Mouse (Mus musculus) embryonic facial prominence, embryonic 11.5 days (tissue): ENCODE results near the gene Gga1. TPM values are rescaled to one million over a fixed set of nuclear protein-coding genes. Genes with fewer than 3 reads are reported as not detected.
"Not testable (repeated sequence)": the region's sequence is repeated elsewhere in the genome, so short reads cannot be mapped to it uniquely, and the experiment has no call there.

ENCODE experiments used
- ATAC-seq: fragments of 200-750 bp; cut with Nextera tagmentation; replicated peaks from 2 replicates; pipeline ENCODE4 v1.8.0; 2017; ENCODE audit warnings: low read depth; ENCODE audit not compliant: insufficient number of reproducible peaks, low FRiP score, low TSS enrichment
- DNase-seq: peaks from one replicate; pipeline ENCODE4 v3.0.0-alpha.2; 2015; ENCODE audit warnings: low spot score
- H3K27ac ChIP-seq: fragments of 300-500 bp; sonication (generic); replicated peaks from 2 replicates; pipeline ENCODE4 v1.5.1; 2014; ENCODE audit warnings: mild to moderate bottlenecking, low read depth, low read length, control low read depth
- H3K27me3 ChIP-seq: fragments of 300-500 bp; sonication (generic); 2 replicates; pipeline ENCODE4 v1.6.1; 2014; ENCODE audit warnings: mild to moderate bottlenecking, low read length, moderate library complexity, mixed read lengths; ENCODE audit not compliant: control insufficient read depth, insufficient read depth
- H3K36me3 ChIP-seq: fragments of 300-500 bp; sonication (generic); replicated peaks from 2 replicates; pipeline ENCODE4 v1.6.1; 2014; ENCODE audit warnings: low read depth, mild to moderate bottlenecking, low read length, moderate library complexity, mixed read lengths; ENCODE audit not compliant: control insufficient read depth, insufficient read depth
- H3K4me1 ChIP-seq: fragments of 300-500 bp; sonication (generic); 2 replicates; pipeline ENCODE4 v1.6.1; 2014; ENCODE audit warnings: low read length, mixed read lengths; ENCODE audit not compliant: control insufficient read depth, insufficient read depth
- H3K4me2 ChIP-seq: fragments of 300-500 bp; sonication (generic); 2 replicates; pipeline ENCODE4 v1.6.1; 2014; ENCODE audit warnings: low read depth, mild to moderate bottlenecking, control low read depth, low read length, moderate library complexity
- H3K4me3 ChIP-seq: fragments of 300-500 bp; sonication (generic); 2 replicates; pipeline ENCODE4 v1.5.1; 2014; ENCODE audit warnings: low read depth, low read length, control low read depth
- H3K9ac ChIP-seq: fragments of 300-500 bp; sonication (generic); replicated peaks from 2 replicates; pipeline ENCODE4 v1.6.1; 2014; ENCODE audit warnings: mild to moderate bottlenecking, control low read depth, low read length
- H3K9me3 ChIP-seq: fragments of 300-500 bp; sonication (generic); replicated peaks from 2 replicates; pipeline ENCODE4 v1.6.1; 2016; ENCODE audit warnings: mild to moderate bottlenecking, low read length, inconsistent platforms, mixed read lengths; ENCODE audit not compliant: control insufficient read depth
- WGBS: fragments of 180-500 bp; shearing (Covaris S2); extraction: QIAGEN DNeasy Blood & Tissue Kit; methylation state at CpG from one replicate; pipeline ENCODE4 v1.1.7; 2014; 5-methylcytosine and 5-hydroxymethylcytosine counted together
- polyA plus RNA-seq: library from polyadenylated mRNA; unstranded; fragments of >200 nt; fragmentation: Nextera tagmentation; extraction: Ambion mirVana; gene quantifications from 2 replicates; pipeline ENCODE4 v1.2.1, GENCODE M21; 2014

Gene Gga1
- polyA plus RNA-seq, 1 experiment from 2014 or later: 21.1 TPM

DNA sequence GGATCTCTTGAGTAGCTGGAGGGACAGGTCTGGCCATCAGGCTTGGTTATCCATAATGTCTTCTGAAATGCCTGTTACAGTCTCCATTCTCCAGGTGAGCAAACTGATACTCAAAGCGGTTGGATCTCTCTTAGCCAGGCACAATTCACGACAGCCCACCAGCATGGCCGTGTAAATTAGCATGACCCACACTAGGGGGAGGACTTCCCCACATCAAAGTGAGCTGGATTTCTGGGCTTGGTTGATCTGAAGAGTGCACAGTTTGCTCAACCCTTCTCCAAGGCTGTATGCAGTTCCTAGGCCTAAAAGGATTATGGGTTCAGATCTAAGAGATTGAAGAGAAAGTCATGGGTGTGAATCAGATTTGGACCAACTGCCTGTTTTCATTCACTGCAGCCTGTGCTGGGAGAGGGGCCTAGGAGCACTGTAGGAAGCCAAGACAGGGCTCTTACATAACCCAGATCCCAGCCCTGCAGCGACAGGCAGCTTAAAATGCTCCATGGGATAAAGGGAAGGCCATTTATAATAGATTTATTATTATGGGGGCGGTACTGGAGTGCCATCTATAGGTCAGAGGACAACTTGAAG lies 4.9 kb upstream of the Gga1 start:
- Histone ChIP-seq H3K27ac (no peak overlapping the region), H3K9me3 (no peaks in the 10 kb centered on the region), H3K4me2 (no peak overlapping the region), H3K36me3 (no peaks in the 10 kb centered on the region), H3K4me1 (peaks cover 2% of the 10 kb centered on the region), H3K4me3 (no peak overlapping the region), H3K27me3 (no peaks in the 10 kb centered on the region), H3K9ac (no peak overlapping the region)
- 60% methylated on average over 5 of the region's 5 CpGs for WGBS
- no peak for DNase-seq
- ATAC-seq: no peak

DNA sequence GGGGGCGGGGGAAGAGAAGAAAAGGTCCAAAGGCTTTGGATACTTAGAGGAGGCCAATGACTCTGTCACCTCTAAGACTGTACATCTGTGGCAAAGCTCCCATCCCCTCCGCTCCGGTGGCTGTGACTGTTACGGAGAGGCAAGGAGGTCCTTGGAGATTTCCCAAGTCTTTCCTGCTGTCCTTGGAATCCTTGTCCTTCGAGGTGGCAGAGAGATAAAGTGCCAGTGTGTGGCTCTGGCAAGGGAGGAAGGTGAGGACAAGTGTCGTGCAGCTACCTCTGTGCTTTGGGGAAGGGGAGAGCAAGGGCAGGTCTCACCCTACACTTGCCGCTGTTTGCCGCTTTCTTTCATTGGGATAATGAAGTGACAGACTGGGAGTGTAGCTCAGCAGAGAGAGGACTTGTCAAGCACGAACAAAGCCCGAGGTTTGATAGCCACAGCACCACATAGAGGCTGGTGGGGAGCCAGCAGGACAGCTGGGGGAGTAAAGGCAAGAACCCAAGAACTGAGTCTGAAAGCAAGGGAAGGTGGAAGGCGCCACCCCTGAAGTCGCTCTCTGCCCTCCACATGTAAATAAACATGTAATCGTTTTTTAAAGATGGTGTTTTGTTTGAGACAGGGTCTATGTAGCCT lies 3.1 kb upstream of the Gga1 start:
- Histone ChIP-seq H3K4me1 (no peaks in the 10 kb centered on the region), H3K27ac (no peak overlapping the region), H3K36me3 (no peaks in the 10 kb centered on the region), H3K4me2 (no peak overlapping the region), H3K9me3 (no peaks in the 10 kb centered on the region), H3K9ac (no peak overlapping the region), H3K4me3 (no peak overlapping the region), H3K27me3 (no peaks in the 10 kb centered on the region)
- ATAC-seq: no peak
- no peak for DNase-seq
- WGBS: 56% methylated on average over 13 of the region's 13 CpGs

DNA sequence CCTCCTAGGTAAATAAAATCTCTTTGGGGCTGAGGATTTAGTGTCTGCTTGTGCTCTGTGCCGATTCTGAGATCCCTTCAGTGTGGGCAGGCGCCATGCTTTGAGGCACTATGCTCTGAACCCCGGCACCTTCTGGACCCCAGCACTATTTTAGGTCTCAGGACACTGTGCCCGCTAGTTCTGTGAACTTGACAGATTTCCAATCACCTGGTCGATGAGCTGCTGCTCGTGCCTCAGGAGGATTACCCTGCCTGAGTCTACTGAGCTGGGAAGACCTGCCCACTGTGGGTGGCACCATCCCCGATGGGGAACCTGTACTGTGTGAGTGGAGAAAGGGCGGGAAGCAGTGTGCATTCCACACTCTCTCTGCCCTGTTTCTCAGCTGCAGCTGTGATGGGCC lies 2.0 kb upstream of the Gga1 start:
- H3K9me3 ChIP-seq: no peaks in the 10 kb centered on the region
- no peaks in the 10 kb centered on the region for H3K27me3 ChIP-seq
- no peak overlapping the region for H3K4me3 ChIP-seq
- peaks cover 4% of the 10 kb centered on the region for H3K4me1 ChIP-seq
- H3K9ac ChIP-seq: no peak overlapping the region
- WGBS: 81% methylated on average over 8 of the region's 8 CpGs
- no peak for DNase-seq
- ATAC-seq: no peak
- no peak overlapping the region for H3K4me2 ChIP-seq
- H3K27ac ChIP-seq: no peak overlapping the region
- no peaks in the 10 kb centered on the region for H3K36me3 ChIP-seq

GRCm38 (mm10) chr15:78875537-78875936 lies 1.5 kb upstream of the Gga1 start:
- ATAC-seq (no peak), DNase-seq (no peak)
- Histone ChIP-seq H3K4me2 (peak overlapping the region; percentile 16; the same call in 1 of the 2 replicates), H3K36me3 (no peaks in the 10 kb centered on the region), H3K4me3 (no peak overlapping the region), H3K27me3 (no peaks in the 10 kb centered on the region), H3K9me3 (no peaks in the 10 kb centered on the region), H3K4me1 (peaks cover 4% of the 10 kb centered on the region), H3K27ac (peak overlapping the region; percentile 98), H3K9ac (peak overlapping the region; percentile 22; the same call in 1 of the 2 replicates)
- 74% methylated on average over 5 of the region's 5 CpGs for WGBS

GRCm38 (mm10) chr15:78876258-78876696 lies 713 bp upstream of the Gga1 start:
- Histone ChIP-seq H3K27me3 (no peaks in the 10 kb centered on the region), H3K4me3 (peak overlapping the region; percentile 72), H3K9me3 (no peaks in the 10 kb centered on the region), H3K27ac (peak overlapping the region; percentile 98), H3K4me2 (peak overlapping the region; percentile 51), H3K36me3 (no peaks in the 10 kb centered on the region; the same call in 1 of the 2 replicates), H3K4me1 (peaks cover 4% of the 10 kb centered on the region), H3K9ac (peak overlapping the region; percentile 48)
- WGBS: 6% methylated on average over 17 of the region's 17 CpGs
- ATAC-seq (0 out of 2 replicates have a peak, but pooled peaks have one; percentile 19), DNase-seq (peak; percentile 91)

DNA sequence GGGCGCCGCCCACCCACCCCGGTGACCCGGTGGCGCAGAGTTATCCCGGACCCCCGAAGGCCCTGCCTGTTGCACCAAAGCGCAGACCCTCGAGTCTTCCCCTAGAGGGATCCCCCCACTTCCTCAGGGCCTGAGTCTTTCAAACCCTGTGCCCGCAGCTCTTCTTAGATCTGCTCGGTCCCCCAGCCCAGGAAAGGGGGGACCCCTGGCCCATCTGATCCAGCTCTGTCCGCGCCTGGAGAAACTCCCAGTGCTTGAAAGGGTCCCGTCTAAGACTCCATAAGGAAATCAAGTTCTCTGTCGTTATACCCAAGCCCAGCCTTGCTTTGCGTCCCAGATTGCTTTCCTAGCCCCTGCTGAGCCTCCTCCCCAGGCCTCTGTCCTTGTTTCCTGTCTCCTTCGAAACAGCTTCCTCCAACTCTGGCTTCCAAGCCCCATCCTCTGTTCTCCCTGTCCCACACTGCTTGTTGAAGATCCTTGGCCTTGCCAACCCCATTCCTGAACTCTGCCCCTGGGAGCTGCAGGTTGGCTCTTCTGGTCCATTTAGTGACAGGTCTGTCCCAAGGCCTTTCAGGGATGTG lies 910 bp downstream of the Gga1 start:
- Histone ChIP-seq H3K4me3 (peak overlapping the region; percentile 72), H3K9me3 (no peaks in the 10 kb centered on the region), H3K27ac (peak overlapping the region; percentile 98), H3K36me3 (no peaks in the 10 kb centered on the region; the same call in 1 of the 2 replicates), H3K27me3 (no peaks in the 10 kb centered on the region), H3K9ac (peak overlapping the region; percentile 87), H3K4me2 (peak overlapping the region; percentile 87), H3K4me1 (peaks cover 4% of the 10 kb centered on the region)
- DNase-seq: no peak
- WGBS: under 1% methylated on average over 17 of the region's 17 CpGs
- ATAC-seq: no peak; the same call in 1 of the 2 replicates

DNA sequence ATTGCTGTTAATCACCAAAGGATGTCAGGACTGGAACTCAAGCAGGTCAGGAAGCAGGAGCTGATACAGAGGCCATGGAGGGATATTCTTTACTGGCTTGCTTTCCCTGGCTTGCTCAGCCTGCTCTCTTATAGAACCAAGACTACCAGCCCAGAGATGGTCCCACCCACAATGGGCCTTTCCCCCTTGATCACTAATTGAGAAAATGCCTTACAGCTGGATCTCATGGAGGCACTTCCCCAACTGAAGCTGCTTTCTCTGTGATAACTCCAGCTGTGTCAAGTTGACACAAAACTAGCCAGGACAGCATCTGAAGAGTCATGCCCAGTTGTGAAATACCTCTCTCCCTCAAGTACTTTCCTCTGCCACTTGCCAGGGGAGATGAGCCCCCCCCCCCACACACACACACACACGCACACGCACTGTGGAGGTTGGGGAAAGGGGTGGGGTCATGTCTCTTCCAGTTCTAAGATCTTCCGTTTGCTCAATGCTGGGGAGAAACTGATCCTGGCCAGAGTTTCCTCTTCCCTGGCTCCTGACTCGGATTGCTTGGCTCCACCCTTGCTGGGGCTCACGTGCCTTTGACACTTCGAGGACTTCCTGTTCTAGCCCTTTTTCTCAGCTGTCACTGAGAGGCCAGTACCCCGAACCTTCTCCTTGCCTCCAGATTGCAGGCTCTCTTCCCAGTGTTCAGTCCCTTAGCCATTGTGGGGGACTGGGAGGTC lies 2.0 kb downstream of the Gga1 start:
- not testable (repeated sequence) for H3K27ac ChIP-seq, ATAC-seq, DNase-seq, H3K4me2 ChIP-seq, H3K4me3 ChIP-seq, H3K27me3 ChIP-seq, H3K4me1 ChIP-seq, H3K9me3 ChIP-seq, H3K36me3 ChIP-seq
- WGBS: 41% methylated on average over 7 of the region's 7 CpGs
- peak overlapping the region; percentile 25; the same call in 1 of the 2 replicates for H3K9ac ChIP-seq
